Mouse (Mus musculus): ENCODE measurements at regions not wholly inside any gene's neighbourhood (a gene's known extent, or its start where the extent isn't known, plus 50 kb on each side); places are given as distances from the start of the nearest gene placed in this dataset.

DNA sequence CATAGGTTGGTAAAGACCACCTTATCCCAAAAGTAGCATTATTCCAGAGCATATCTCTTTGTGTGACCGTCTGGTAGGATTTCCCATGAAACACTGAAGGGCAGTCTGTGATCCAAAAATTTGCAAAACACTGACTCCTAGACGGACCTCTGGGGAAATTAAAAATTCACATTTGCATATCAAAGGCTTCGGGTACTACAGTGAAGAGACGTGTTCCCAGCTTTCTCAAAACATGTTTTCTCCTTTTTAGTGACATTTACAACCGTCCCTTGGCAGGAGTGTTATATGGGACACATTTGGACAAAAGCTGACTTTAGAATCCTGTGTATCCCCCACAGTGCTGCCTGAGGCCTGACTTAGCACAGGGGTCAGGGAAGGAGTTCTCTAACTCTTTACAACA lies 78.8 kb upstream of the Pkdcc start:
- Histone ChIP-seq H3K27ac (peak overlapping the region; percentile 50; the same call in 1 of the 2 replicates), H3K4me1 (replicated peaks) (peaks cover 55% of the 10 kb centered on the region), H3K36me3 (no peaks in the 10 kb centered on the region), H3K4me3 (no peak overlapping the region), H3K27me3 (ENCODE audit: insufficient read depth, poor library complexity, severe bottlenecking) (peaks cover 6% of the 10 kb centered on the region), H3K9me3 (no peaks in the 10 kb centered on the region)
- DNase-seq (ENCODE audit: low spot score): no peak
- 52% methylated on average over 5 of the region's 5 CpGs for WGBS

DNA sequence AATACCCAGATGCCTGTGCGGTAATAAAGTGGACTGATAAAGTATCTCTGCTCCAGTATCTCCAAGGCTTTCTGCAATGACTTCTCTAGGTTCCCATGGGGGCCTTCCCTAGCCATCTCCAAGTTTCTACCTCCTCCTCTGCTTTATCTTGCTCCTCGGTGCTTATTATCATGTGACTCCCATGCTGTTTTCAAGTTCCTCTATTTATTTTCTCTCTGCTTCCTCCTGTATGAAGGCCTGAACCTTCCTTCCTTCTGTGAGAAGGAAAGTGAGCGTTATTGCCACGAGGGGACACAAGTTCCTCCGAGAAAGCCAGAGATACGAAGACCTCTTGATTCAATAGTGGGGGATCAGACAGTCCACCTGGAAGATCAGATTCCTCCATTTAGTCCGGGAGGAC lies 77.4 kb upstream of the Pkdcc start:
- Histone ChIP-seq H3K4me1 (replicated peaks) (peaks cover 53% of the 10 kb centered on the region), H3K27ac (0 out of 2 replicates have a peak overlapping the region, but pooled peaks have one; percentile 35), H3K36me3 (no peaks in the 10 kb centered on the region), H3K4me3 (no peak overlapping the region), H3K9me3 (no peaks in the 10 kb centered on the region), H3K27me3 (ENCODE audit: insufficient read depth, poor library complexity, severe bottlenecking) (peaks cover 6% of the 10 kb centered on the region)
- WGBS: 88% methylated on average over 7 of the region's 7 CpGs
- no peak for DNase-seq (ENCODE audit: low spot score)

DNA sequence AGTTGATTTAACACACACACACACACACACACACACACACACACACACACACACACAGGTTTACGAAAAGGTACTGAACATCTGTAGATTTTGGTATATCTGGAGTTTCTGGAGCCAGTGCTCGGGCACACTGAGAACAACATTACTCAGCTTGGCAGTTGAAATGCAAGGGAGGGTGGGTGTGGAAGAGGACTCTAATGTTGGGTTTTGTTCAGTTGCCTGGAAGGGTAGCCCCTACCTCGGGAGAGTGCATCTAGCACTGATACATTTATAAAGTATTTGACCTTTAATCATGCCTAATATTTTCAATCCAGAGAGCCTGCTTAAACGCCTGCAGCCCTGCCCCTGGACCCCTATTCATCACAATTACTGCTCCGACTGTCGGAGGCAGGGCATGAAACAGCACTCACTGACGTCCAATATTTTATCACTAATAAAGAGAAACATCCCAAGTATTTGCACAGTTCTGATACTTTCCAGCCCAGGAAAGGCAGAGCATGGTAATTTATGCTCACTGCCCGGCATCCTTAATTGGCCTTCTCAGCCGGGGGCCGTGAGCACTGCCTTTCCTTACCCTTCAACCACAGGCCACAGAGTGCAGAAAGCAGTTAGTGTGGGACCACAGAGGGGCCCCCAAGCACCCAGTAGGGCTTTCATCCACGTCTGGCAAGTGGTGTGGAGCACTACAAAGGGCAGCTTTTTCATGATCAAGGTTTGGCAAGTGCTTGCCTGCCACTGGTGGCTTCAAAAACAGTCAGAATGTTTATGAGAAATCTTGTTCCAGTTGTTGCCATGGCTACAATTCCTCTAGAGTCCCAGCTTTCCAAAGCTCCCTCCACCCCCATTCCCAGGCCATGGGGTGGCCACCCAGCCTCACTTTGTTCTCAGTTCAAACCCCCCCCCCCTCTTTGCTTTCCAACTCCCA lies 76.3 kb upstream of the Pkdcc start:
- peak overlapping the region; percentile 36 for H3K27ac ChIP-seq
- WGBS: 31% methylated on average over 11 of the region's 11 CpGs
- peaks cover 6% of the 10 kb centered on the region for H3K27me3 ChIP-seq (ENCODE audit: insufficient read depth, poor library complexity, severe bottlenecking)
- no peaks in the 10 kb centered on the region for H3K9me3 ChIP-seq
- peaks cover 46% of the 10 kb centered on the region for H3K4me1 ChIP-seq (replicated peaks)
- no peak for DNase-seq (ENCODE audit: low spot score)
- no peak overlapping the region for H3K4me3 ChIP-seq
- H3K36me3 ChIP-seq: no peaks in the 10 kb centered on the region

DNA sequence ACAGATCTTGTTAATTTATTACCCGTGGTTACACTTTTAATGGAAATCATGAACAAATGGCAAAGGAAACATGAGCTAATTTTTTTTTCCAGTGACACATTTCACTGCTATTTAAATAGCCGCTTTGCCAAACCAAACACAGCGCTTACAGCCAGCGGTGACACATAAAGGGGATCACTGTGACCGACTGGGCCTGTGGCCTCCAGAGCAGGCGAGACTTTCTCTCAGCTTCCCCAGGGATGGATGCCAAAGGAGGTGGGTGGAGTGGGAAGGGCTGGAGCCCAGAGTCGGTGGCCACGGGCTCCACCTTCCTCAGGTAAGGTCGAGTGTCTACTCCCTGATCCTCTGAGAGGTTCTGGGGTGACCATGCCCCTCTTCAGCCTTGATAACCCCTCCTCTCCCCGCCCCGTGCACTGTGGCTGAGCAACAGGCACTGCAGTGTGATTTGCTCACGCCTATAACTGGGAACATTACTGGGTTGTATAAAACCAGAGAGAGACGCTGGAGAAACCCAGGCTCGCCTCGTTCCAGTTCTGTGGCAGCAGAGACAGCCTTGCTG lies 66.6 kb upstream of the Pkdcc start:
- H3K9me3 ChIP-seq: peaks cover 4% of the 10 kb centered on the region; the same call in 1 of the 2 replicates
- H3K27ac ChIP-seq: peak overlapping the region; percentile 1; the same call in 1 of the 2 replicates
- H3K36me3 ChIP-seq: no peaks in the 10 kb centered on the region
- H3K4me1 ChIP-seq (replicated peaks): no peaks in the 10 kb centered on the region
- 86% methylated on average over 15 of the region's 15 CpGs for WGBS
- no peak overlapping the region for H3K4me3 ChIP-seq
- H3K27me3 ChIP-seq (ENCODE audit: insufficient read depth, poor library complexity, severe bottlenecking): no peaks in the 10 kb centered on the region
- DNase-seq (ENCODE audit: low spot score): no peak

DNA sequence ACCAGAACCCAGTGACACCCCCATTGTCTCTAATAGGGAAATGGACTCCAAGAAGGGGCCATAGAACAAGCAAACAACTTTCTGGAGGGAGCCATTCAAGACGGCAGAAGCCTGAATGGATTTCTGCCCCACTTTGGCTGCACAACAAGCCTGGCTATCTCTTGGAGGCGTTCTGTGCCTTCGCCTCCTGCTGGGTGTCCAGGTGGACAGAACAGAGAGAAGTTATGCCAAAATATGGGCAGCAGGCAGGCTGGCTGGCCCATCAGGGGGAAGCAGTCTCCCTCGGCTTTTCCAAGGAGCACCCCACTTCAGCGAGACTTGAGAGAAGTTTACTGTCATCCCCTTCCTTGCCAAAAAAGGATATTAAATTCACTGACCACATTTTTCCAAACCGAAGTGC lies 65.8 kb upstream of the Pkdcc start:
- Histone ChIP-seq H3K4me1 (replicated peaks) (no peaks in the 10 kb centered on the region), H3K9me3 (peaks cover 4% of the 10 kb centered on the region; the same call in 1 of the 2 replicates)
- WGBS: 83% methylated on average over 6 of the region's 6 CpGs

DNA sequence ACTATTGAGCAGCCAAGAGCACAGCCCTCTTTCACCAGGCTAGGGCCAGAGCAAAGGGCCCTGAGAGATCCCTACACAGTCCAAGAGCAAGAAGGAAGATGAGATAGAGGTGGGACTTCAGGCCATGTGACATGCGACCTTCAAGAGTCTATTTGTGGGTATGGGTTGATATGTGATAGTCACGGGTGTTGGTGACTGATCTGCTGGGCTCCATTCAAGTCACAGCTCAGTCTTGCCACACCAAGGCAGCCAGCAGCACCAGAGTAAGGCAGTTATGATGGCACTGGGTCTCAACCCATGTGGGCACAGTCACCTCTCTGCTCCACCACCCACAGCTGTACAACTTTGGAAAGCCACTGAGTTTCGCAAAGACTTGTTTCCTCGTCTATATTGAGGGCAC lies 60.0 kb upstream of the Pkdcc start:
- Histone ChIP-seq H3K4me1 (replicated peaks) (0 out of 2 replicates have a peak, but pooled peaks cover 5% of the 10 kb centered on the region), H3K36me3 (no peaks in the 10 kb centered on the region), H3K27ac (no peak overlapping the region), H3K27me3 (ENCODE audit: insufficient read depth, poor library complexity, severe bottlenecking) (peaks cover 7% of the 10 kb centered on the region; the same call in 1 of the 2 replicates), H3K4me3 (no peak overlapping the region), H3K9me3 (peaks cover 4% of the 10 kb centered on the region; the same call in 1 of the 2 replicates)
- DNase-seq (ENCODE audit: low spot score): no peak
- WGBS: 92% methylated on average over 4 of the region's 4 CpGs

More for the DNA sequence above, 65.8 kb upstream of the Pkdcc start:
- no peaks in the 10 kb centered on the region for H3K27me3 ChIP-seq (ENCODE audit: insufficient read depth, poor library complexity, severe bottlenecking)
- H3K36me3 ChIP-seq: no peaks in the 10 kb centered on the region
- no peak for DNase-seq (ENCODE audit: low spot score)
- H3K27ac ChIP-seq: no peak overlapping the region
- H3K4me3 ChIP-seq: no peak overlapping the region

DNA sequence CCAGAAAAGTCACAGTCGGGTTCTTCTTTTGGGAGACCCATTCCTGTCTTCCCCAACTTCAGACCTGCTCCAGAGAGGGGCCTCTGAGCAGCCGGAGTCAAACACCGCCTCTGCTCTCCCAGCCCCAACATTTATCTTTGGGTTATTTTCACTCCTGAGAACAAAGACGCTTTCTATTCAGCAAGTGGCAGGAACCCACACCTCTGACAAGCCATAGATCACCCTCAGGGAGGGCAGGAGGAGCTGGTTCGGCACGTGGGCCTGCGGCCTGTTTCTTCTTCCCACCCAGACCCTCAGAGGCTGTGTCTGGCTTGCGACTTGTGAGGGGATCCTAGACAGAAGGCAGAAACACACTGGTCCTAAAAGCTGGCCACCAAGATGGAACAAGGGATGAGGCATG lies 58.4 kb upstream of the Pkdcc start:
- WGBS: 47% methylated on average over 8 of the region's 8 CpGs
- no peak for DNase-seq (ENCODE audit: low spot score)
- Histone ChIP-seq H3K27ac (0 out of 2 replicates have a peak overlapping the region, but pooled peaks have one; percentile 6), H3K9me3 (no peaks in the 10 kb centered on the region), H3K4me3 (no peak overlapping the region), H3K4me1 (replicated peaks) (0 out of 2 replicates have a peak, but pooled peaks cover 5% of the 10 kb centered on the region), H3K27me3 (ENCODE audit: insufficient read depth, poor library complexity, severe bottlenecking) (peaks cover 7% of the 10 kb centered on the region; the same call in 1 of the 2 replicates), H3K36me3 (no peaks in the 10 kb centered on the region)

DNA sequence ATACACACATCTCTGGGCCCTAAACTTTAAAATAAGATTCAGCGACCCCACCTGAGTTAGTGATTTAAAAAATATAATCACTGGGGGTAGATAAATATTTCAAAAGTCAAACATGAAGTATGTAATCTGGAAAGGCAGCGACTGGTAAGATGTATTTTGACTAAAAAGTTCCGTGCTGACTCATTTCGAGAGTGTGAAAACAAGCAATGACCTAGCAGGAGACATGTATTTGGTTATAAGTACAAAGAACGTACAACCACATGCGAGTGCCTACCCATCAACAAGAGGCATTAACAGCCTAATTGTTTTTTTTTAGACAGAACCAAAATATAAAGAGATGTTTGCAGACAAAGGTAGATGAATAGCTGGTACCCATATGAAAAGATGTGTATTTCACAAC lies 57.0 kb upstream of the Pkdcc start:
- 91% methylated on average over 6 of the region's 6 CpGs for WGBS
- Histone ChIP-seq H3K27ac (no peak overlapping the region), H3K9me3 (no peaks in the 10 kb centered on the region)

DNA sequence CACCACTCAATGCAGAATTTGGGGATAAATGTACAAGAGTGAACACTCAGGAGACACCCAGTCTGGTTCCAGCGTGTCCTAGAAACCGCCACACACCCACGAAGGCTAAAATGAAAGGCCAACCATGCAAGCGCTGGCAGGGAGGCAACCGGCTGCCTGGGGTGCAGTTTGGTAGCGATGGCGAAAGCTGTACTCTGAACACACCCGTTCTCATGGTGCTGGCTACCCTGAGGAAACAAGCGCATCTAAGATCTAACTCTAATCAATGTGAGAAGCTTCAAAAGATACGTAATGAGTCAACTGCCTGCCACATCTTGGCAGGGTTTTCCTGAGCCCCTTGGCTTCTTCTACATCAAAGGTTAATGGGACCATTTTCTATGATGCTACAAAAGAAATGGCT lies 56.4 kb upstream of the Pkdcc start:
- WGBS: 89% methylated on average over 10 of the region's 10 CpGs
- no peak for DNase-seq (ENCODE audit: low spot score)
- H3K27ac ChIP-seq: no peak overlapping the region
- no peaks in the 10 kb centered on the region for H3K9me3 ChIP-seq
- no peak overlapping the region for H3K4me3 ChIP-seq
- peaks cover 7% of the 10 kb centered on the region; the same call in 1 of the 2 replicates for H3K27me3 ChIP-seq (ENCODE audit: insufficient read depth, poor library complexity, severe bottlenecking)
- H3K36me3 ChIP-seq: no peaks in the 10 kb centered on the region
- peaks cover 9% of the 10 kb centered on the region; the same call in 1 of the 2 replicates for H3K4me1 ChIP-seq (replicated peaks)

More for the DNA sequence above, 57.0 kb upstream of the Pkdcc start:
- H3K4me3 ChIP-seq: no peak overlapping the region
- H3K36me3 ChIP-seq: no peaks in the 10 kb centered on the region
- DNase-seq (ENCODE audit: low spot score): no peak
- peaks cover 5% of the 10 kb centered on the region; the same call in 1 of the 2 replicates for H3K4me1 ChIP-seq (replicated peaks)
- H3K27me3 ChIP-seq (ENCODE audit: insufficient read depth, poor library complexity, severe bottlenecking): peaks cover 7% of the 10 kb centered on the region; the same call in 1 of the 2 replicates

DNA sequence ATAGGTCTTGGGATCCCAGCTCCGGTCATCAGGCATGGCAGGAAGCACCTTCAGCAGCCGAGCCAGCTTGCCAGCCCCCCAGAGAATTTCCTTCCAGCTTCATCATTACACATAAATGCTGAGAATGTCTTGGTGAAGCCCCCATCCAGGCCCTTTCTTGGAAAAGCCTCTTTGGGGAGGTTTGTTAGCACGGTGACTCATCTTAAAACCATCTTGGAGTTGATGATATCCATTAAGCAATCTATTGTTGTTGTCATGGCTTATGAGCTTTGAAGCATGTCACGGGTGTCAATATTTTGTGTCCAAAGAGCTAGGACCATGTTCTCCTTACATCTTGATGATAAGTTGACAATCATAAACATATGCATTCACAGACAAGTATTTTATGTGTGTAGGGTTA lies 55.5 kb upstream of the Pkdcc start:
- WGBS: 90% methylated on average over 4 of the region's 4 CpGs
- Histone ChIP-seq H3K9me3 (no peaks in the 10 kb centered on the region), H3K36me3 (no peaks in the 10 kb centered on the region), H3K4me1 (replicated peaks) (peaks cover 18% of the 10 kb centered on the region), H3K4me3 (no peak overlapping the region), H3K27me3 (ENCODE audit: insufficient read depth, poor library complexity, severe bottlenecking) (peaks cover 9% of the 10 kb centered on the region; the same call in 1 of the 2 replicates), H3K27ac (no peak overlapping the region)
- DNase-seq (ENCODE audit: low spot score): no peak

DNA sequence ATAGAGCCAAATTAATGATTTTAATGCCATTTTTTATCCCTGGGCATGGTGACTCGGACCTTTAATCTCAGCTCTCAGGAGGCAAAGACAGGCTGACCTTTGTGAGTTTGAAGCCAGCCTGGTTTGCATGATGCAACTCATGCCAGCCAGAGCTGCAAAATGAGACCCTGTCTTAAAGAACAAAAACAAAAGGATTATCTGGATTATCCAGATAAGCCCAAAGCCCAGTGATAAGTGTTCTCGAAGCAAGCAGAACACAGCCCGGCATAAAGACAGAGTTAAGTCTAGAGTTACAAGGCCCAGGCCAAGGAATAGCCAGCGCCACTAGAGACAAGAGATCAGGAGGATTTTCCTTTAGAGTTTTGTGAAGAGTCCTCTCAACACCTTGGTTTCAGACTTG lies 54.8 kb upstream of the Pkdcc start:
- no peak for DNase-seq (ENCODE audit: low spot score)
- Histone ChIP-seq H3K27ac (no peak overlapping the region), H3K27me3 (ENCODE audit: insufficient read depth, poor library complexity, severe bottlenecking) (peaks cover 9% of the 10 kb centered on the region; the same call in 1 of the 2 replicates), H3K36me3 (no peaks in the 10 kb centered on the region), H3K9me3 (no peaks in the 10 kb centered on the region), H3K4me1 (replicated peaks) (peaks cover 25% of the 10 kb centered on the region), H3K4me3 (no peak overlapping the region)
- 80% methylated on average over 4 of the region's 4 CpGs for WGBS

DNA sequence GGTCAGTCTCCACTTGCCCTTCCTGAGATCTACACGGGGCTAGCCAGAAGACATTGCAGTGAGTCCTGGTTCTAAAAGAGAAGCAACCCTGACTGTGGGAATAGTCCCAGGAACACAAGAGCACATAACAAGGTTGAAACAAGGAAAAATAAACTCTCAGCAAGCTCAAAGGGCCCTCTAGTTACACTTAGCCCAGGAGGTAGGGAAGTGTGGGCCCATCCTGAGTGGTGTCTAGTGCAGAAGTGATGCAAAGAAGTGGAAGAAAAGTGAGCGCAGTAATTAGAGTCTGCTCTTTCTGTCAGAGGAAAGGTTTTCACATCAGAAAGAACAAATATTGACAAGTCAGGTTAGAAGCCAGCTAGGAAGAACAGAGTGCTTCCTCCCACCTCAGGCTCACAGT lies 53.4 kb upstream of the Pkdcc start:
- Histone ChIP-seq H3K36me3 (no peaks in the 10 kb centered on the region), H3K27me3 (ENCODE audit: insufficient read depth, poor library complexity, severe bottlenecking) (peaks cover 22% of the 10 kb centered on the region; the same call in 1 of the 2 replicates), H3K9me3 (no peaks in the 10 kb centered on the region), H3K27ac (no peak overlapping the region), H3K4me1 (replicated peaks) (peaks cover 36% of the 10 kb centered on the region), H3K4me3 (no peak overlapping the region)
- DNase-seq (ENCODE audit: low spot score): no peak
- 73% methylated on average over 2 of the region's 2 CpGs for WGBS
